Mouse (Mus musculus) limb, embryonic 14.5 days (tissue): Measurements from ENCODE around the gene Atp1b1. TPM values are rescaled to one million over a fixed set of nuclear protein-coding genes. Genes with fewer than 3 reads are reported as not detected.

Experiments used
- ATAC-seq: fragments of 200-750 bp; cut with Nextera tagmentation; 2 replicates; pipeline ENCODE4 v1.8.0; 2017; ENCODE audit warnings: low read depth, moderate number of reproducible peaks, moderate TSS enrichment; ENCODE audit not compliant: low FRiP score
- DNase-seq: peaks from one replicate; pipeline ENCODE4 v3.0.0-alpha.2; 2015; ENCODE audit warnings: low spot score
- H3K27ac ChIP-seq: fragments of 300-500 bp; sonication (generic); replicated peaks from 2 replicates; pipeline ENCODE4 v1.5.1; 2014; ENCODE audit warnings: low read depth, mild to moderate bottlenecking, low read length, moderate library complexity, mixed read lengths
- H3K27me3 ChIP-seq: fragments of 300-500 bp; sonication (generic); 2 replicates; pipeline ENCODE4 v1.6.1; 2014; ENCODE audit warnings: low read length, mixed read lengths; ENCODE audit not compliant: control insufficient read depth, insufficient read depth
- H3K36me3 ChIP-seq: fragments of 300-500 bp; sonication (generic); 2 replicates; pipeline ENCODE4 v1.6.1; 2014; ENCODE audit warnings: mild to moderate bottlenecking, low read length, moderate library complexity, mixed read lengths; ENCODE audit not compliant: control insufficient read depth, insufficient read depth
- H3K4me1 ChIP-seq: fragments of 300-500 bp; sonication (generic); 2 replicates; pipeline ENCODE4 v1.6.1; 2014; ENCODE audit warnings: antibody characterized with exemption, low read length, mixed read lengths; ENCODE audit not compliant: control insufficient read depth, insufficient read depth
- H3K4me2 ChIP-seq: fragments of 300-500 bp; sonication (generic); replicated peaks from 2 replicates; pipeline ENCODE4 v1.6.1; 2014; ENCODE audit warnings: low read depth, mild to moderate bottlenecking, low read length, moderate library complexity; ENCODE audit not compliant: severe bottlenecking
- H3K4me3 ChIP-seq: fragments of 300-500 bp; sonication (generic); replicated peaks from 2 replicates; pipeline ENCODE4 v1.5.1; 2014; ENCODE audit warnings: low read length
- H3K9ac ChIP-seq: fragments of 300-500 bp; sonication (generic); 2 replicates; pipeline ENCODE4 v1.6.1; 2014; ENCODE audit warnings: mild to moderate bottlenecking, low read depth, low read length, moderate library complexity; ENCODE audit not compliant: severe bottlenecking
- H3K9me3 ChIP-seq: fragments of 300-500 bp; sonication (generic); 2 replicates; pipeline ENCODE4 v1.6.1; 2016; ENCODE audit warnings: low read length; ENCODE audit not compliant: control insufficient read depth
- POLR2A ChIP-seq: fragments of 200-500 bp; IDR thresholded peaks from 2 replicates; pipeline ENCODE4 v1.8.0; 2012; ENCODE audit warnings: inconsistent platforms, mild to moderate bottlenecking, moderate library complexity, borderline replicate concordance; ENCODE audit not compliant: insufficient read depth, insufficient read length; ENCODE audit errors: extremely low read depth
- WGBS: fragments of 180-500 bp; shearing (Covaris S2); extraction: QIAGEN DNeasy Blood & Tissue Kit; methylation state at CpG from one replicate; pipeline ENCODE4 v1.1.7; 2014; 5-methylcytosine and 5-hydroxymethylcytosine counted together
- polyA plus RNA-seq, 2 experiments: library from polyadenylated mRNA; depleted of rRNA in 1 of 2; stranded (reverse) in 1 of 2; unstranded in 1 of 2; fragments of >200 nt; fragmentation: Nextera tagmentation in 1 of 2; extraction: Ambion mirVana in 1 of 2; gene quantifications; 2 replicates each; pipeline versions ENCODE4 v1.2.1 to v1.2.3; 2012 to 2014

Gene Atp1b1
- polyA plus RNA-seq, 2 experiments = 11.3 to 12.7 TPM

DNA sequence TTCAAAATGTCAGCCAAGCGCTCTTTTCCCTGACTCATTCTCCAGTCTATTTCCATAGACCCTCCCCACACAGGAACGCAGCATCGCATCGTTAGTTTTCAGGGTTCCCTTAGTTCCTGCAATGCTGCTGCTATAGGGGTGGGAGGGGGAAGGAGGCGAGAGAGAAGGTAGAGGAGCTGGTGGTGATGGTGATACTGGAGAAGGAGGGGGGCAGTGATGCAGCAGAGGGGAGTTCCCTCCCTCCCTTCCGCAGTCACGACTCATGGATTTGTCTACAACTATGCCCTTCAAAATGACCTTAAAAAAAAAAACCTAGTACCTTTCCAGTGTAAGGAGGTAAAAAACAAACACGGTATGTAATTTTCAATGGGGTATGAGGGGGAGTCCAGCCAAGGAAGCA is 1.4 kb downstream of the Atp1b1 start:
- Histone ChIP-seq H3K9me3 (no peaks in the 10 kb centered on the region), H3K4me3 (peak overlapping the region; percentile 64), H3K36me3 (no peaks in the 10 kb centered on the region), H3K9ac (no peak overlapping the region), H3K27ac (no peak overlapping the region), H3K4me1 (peaks cover 11% of the 10 kb centered on the region), H3K27me3 (peaks cover 41% of the 10 kb centered on the region), H3K4me2 (peak overlapping the region; percentile 80)
- no peak for TF ChIP-seq POLR2A
- WGBS = 8% methylated on average over 8 of the region's 8 CpGs
- DNase-seq (no peak), ATAC-seq (no peak)

GRCm38 (mm10) chr1:164456065-164456464 is 2.1 kb downstream of the Atp1b1 start:
- TF ChIP-seq POLR2A = no peak
- Histone ChIP-seq H3K36me3 (no peaks in the 10 kb centered on the region), H3K9ac (no peak overlapping the region), H3K9me3 (no peaks in the 10 kb centered on the region), H3K4me2 (no peak overlapping the region), H3K27ac (no peak overlapping the region), H3K4me3 (peak overlapping the region; percentile 64; the same call in 1 of the 2 replicates), H3K4me1 (peaks cover 11% of the 10 kb centered on the region), H3K27me3 (peaks cover 39% of the 10 kb centered on the region)
- no peak for ATAC-seq
- DNase-seq = no peak
- WGBS = 26% methylated on average over 6 of the region's 6 CpGs

DNA sequence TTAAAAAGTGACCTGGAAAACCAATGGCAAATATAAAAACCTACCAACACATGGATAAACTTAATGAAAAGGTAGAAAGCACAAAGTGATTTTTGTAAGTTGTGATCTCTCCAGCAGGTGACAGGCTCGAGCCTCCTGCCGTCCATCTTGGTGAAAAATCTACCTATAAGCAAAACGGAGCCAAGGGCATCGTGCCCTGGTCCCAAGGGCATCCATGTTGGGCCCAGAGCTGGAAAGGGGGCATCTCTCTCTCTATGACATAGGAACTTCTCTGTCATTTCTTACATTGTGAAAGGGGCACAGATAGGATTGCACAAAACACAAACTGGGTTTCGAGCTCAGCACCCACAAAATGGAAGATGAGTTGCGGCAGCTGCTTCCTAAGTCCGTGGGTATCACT is 2.5 kb downstream of the Atp1b1 start:
- Histone ChIP-seq H3K4me3 (no peak overlapping the region), H3K9me3 (no peaks in the 10 kb centered on the region), H3K4me2 (no peak overlapping the region), H3K9ac (no peak overlapping the region), H3K27me3 (peaks cover 36% of the 10 kb centered on the region), H3K4me1 (peaks cover 11% of the 10 kb centered on the region), H3K27ac (no peak overlapping the region), H3K36me3 (no peaks in the 10 kb centered on the region)
- no peak for TF ChIP-seq POLR2A
- ATAC-seq = no peak
- no peak for DNase-seq
- 62% methylated on average over 7 of the region's 7 CpGs for WGBS

- H3K27me3 ChIP-seq = peaks cover 32% of the 10 kb centered on the region
- no peaks in the 10 kb centered on the region for H3K36me3 ChIP-seq
- no peaks in the 10 kb centered on the region for H3K9me3 ChIP-seq
- peak overlapping the region; percentile 35 for H3K4me2 ChIP-seq
- H3K4me1 ChIP-seq = peaks cover 11% of the 10 kb centered on the region
- ATAC-seq (no peak), DNase-seq (peak; percentile 44)
- peak overlapping the region; percentile 22 for H3K4me3 ChIP-seq
- TF ChIP-seq POLR2A = no peak
- WGBS = 28% methylated on average over 14 of the region's 14 CpGs
- H3K27ac ChIP-seq = no peak overlapping the region
- 0 out of 2 replicates have a peak overlapping the region, but pooled peaks have one; percentile 38 for H3K9ac ChIP-seq
These were observed 3.3 kb downstream of the Atp1b1 start for GRCm38 (mm10) chr1:164454747-164455400.

- Histone ChIP-seq H3K9ac (no peak overlapping the region), H3K9me3 (no peaks in the 10 kb centered on the region), H3K36me3 (no peaks in the 10 kb centered on the region), H3K4me3 (no peak overlapping the region), H3K27ac (no peak overlapping the region), H3K4me2 (no peak overlapping the region), H3K4me1 (peaks cover 11% of the 10 kb centered on the region), H3K27me3 (peaks cover 21% of the 10 kb centered on the region)
- ATAC-seq (no peak), DNase-seq (no peak)
- 84% methylated on average over 5 of the region's 5 CpGs for WGBS
- TF ChIP-seq POLR2A = no peak
These were observed 4.4 kb downstream of the Atp1b1 start for GRCm38 (mm10) chr1:164453739-164454138.
